Mouse (Mus musculus): Measurements from ENCODE around the gene Rgs2.

DNA sequence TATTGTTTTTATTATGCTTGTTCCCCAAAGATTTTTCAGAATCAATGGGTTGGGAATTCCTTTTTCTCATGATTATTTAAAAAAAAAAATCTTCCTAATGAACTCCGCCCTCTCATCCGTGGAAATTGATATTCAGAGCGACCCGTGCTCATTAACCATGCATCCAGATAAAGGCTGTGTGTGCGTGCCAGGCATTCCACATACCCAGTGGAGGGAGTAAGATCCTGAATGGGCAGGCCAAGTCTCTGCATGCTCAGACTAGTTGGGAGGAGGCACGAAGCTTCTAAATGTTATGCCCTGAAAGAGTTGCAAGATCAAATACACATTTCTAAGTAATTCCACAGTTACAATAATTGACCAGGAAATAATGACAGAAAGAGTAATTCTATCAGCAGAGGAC is 26.5 kb upstream of the Rgs2 start:
- TF ChIP-seq CTCF (conservative IDR thresholded peaks at IDR 0.05; ENCODE audit: insufficient read depth, insufficient read length, low read depth, low read length): no peak
- TF ChIP-seq POLR2A (IDR thresholded peaks at IDR 0.05; ENCODE audit: low read depth, low read length): no peak

Data from kidney, adult 2 months (tissue).